Mouse (Mus musculus) limb, embryonic 13.5 days (tissue): Measurements from ENCODE around the gene Sacs. TPM values are rescaled to one million over a fixed set of nuclear protein-coding genes. Genes with fewer than 3 reads are reported as not detected.

Experiments
- ATAC-seq: fragments of 200-750 bp; cut with Nextera tagmentation; 2 replicates; pipeline ENCODE4 v1.8.0; 2017; ENCODE audit warnings: low read depth, moderate number of reproducible peaks, moderate TSS enrichment; ENCODE audit not compliant: low FRiP score
- H3K27ac ChIP-seq: fragments of 300-500 bp; sonication (generic); 2 replicates; pipeline ENCODE4 v1.5.1; 2015; ENCODE audit warnings: inconsistent platforms, mild to moderate bottlenecking, moderate library complexity
- H3K27me3 ChIP-seq: fragments of 300-500 bp; sonication (generic); 2 replicates; pipeline ENCODE4 v1.6.1; 2015; ENCODE audit warnings: mild to moderate bottlenecking, inconsistent platforms
- H3K36me3 ChIP-seq: fragments of 300-500 bp; sonication (generic); 2 replicates; pipeline ENCODE4 v1.6.1; 2015; ENCODE audit warnings: inconsistent platforms, mild to moderate bottlenecking, moderate library complexity
- H3K4me1 ChIP-seq: fragments of 300-500 bp; sonication (generic); 2 replicates; pipeline ENCODE4 v1.6.1; 2015; ENCODE audit warnings: inconsistent platforms
- H3K4me2 ChIP-seq: fragments of 300-500 bp; sonication (generic); replicated peaks from 2 replicates; pipeline ENCODE4 v1.6.1; 2015; ENCODE audit warnings: inconsistent platforms, mild to moderate bottlenecking, moderate library complexity
- H3K4me3 ChIP-seq: fragments of 300-500 bp; sonication (generic); 2 replicates; pipeline ENCODE4 v1.5.1; 2015; ENCODE audit warnings: moderate library complexity, mild to moderate bottlenecking, inconsistent platforms
- H3K9ac ChIP-seq: fragments of 300-500 bp; sonication (generic); 2 replicates; pipeline ENCODE4 v1.6.1; 2015; ENCODE audit warnings: mild to moderate bottlenecking, inconsistent platforms
- H3K9me3 ChIP-seq: fragments of 300-500 bp; sonication (generic); 2 replicates; pipeline ENCODE4 v1.6.1; 2016; ENCODE audit warnings: inconsistent platforms
- WGBS: fragments of 180-500 bp; shearing (Covaris S2); methylation state at CpG from one replicate; pipeline ENCODE4 v1.1.7; 2015; 5-methylcytosine and 5-hydroxymethylcytosine counted together
- polyA plus RNA-seq: library from polyadenylated mRNA; unstranded; fragments of >200 nt; fragmentation: Nextera tagmentation; extraction: Ambion mirVana; gene quantifications from 2 replicates; pipeline ENCODE4 v1.2.1, GENCODE M21; 2015

Sacs gene
- polyA plus RNA-seq, 1 experiment from 2014 or later, result 3.3 TPM

- Histone ChIP-seq H3K4me1 (peaks cover 17% of the 10 kb centered on the region), H3K27me3 (peaks cover 9% of the 10 kb centered on the region; the same call in 1 of the 2 replicates), H3K9me3 (no peaks in the 10 kb centered on the region), H3K36me3 (no peaks in the 10 kb centered on the region), H3K27ac (no peak overlapping the region), H3K9ac (no peak overlapping the region), H3K4me3 (no peak overlapping the region), H3K4me2 (no peak overlapping the region)
- WGBS, result 85% methylated on average over 3 of the region's 3 CpGs
- ATAC-seq, result no peak
Measured at GRCm38 (mm10) chr14:61164461-61164860, 26.2 kb downstream of the Sacs start.

- peaks cover 16% of the 10 kb centered on the region for H3K4me1 ChIP-seq
- H3K4me2 ChIP-seq, result no peak overlapping the region
- no peak overlapping the region for H3K9ac ChIP-seq
- H3K27ac ChIP-seq, result no peak overlapping the region
- no peak overlapping the region for H3K4me3 ChIP-seq
- ATAC-seq, result no peak
- peaks cover 9% of the 10 kb centered on the region; the same call in 1 of the 2 replicates for H3K27me3 ChIP-seq
- H3K9me3 ChIP-seq, result no peaks in the 10 kb centered on the region
- 82% methylated on average over 9 of the region's 9 CpGs for WGBS
- H3K36me3 ChIP-seq, result no peaks in the 10 kb centered on the region
Measured at GRCm38 (mm10) chr14:61165929-61166328, 27.7 kb downstream of the Sacs start.

- no peak overlapping the region for H3K4me2 ChIP-seq
- peaks cover 9% of the 10 kb centered on the region; the same call in 1 of the 2 replicates for H3K27me3 ChIP-seq
- H3K36me3 ChIP-seq, result no peaks in the 10 kb centered on the region
- no peaks in the 10 kb centered on the region for H3K9me3 ChIP-seq
- H3K27ac ChIP-seq, result no peak overlapping the region
- no peak overlapping the region for H3K9ac ChIP-seq
- no peak overlapping the region for H3K4me3 ChIP-seq
- WGBS, result 91% methylated on average over 5 of the region's 5 CpGs
- peaks cover 10% of the 10 kb centered on the region for H3K4me1 ChIP-seq
- ATAC-seq, result no peak
Measured at GRCm38 (mm10) chr14:61171261-61171970, 33.2 kb downstream of the Sacs start.

- peak overlapping the region; percentile 83 for H3K4me3 ChIP-seq
- H3K27me3 ChIP-seq, result peaks cover 9% of the 10 kb centered on the region; the same call in 1 of the 2 replicates
- under 1% methylated on average over 51 of the region's 52 CpGs for WGBS
- peak overlapping the region; percentile 81 for H3K27ac ChIP-seq
- H3K36me3 ChIP-seq, result no peaks in the 10 kb centered on the region; the same call in 1 of the 2 replicates
- H3K9me3 ChIP-seq, result no peaks in the 10 kb centered on the region
- H3K4me2 ChIP-seq, result peak overlapping the region; percentile 83
- ATAC-seq, result peak; percentile 98
- peaks cover 10% of the 10 kb centered on the region for H3K4me1 ChIP-seq
- H3K9ac ChIP-seq, result peak overlapping the region; percentile 82
Measured at GRCm38 (mm10) chr14:61172548-61173158, 34.4 kb downstream of the Sacs start.

- H3K9me3 ChIP-seq, result no peaks in the 10 kb centered on the region
- H3K4me3 ChIP-seq, result peak overlapping the region; percentile 83
- H3K36me3 ChIP-seq, result no peaks in the 10 kb centered on the region; the same call in 1 of the 2 replicates
- ATAC-seq, result no peak
- under 1% methylated on average over 32 of the region's 37 CpGs for WGBS
- H3K9ac ChIP-seq, result peak overlapping the region; percentile 82
- peak overlapping the region; percentile 81 for H3K27ac ChIP-seq
- peaks cover 10% of the 10 kb centered on the region for H3K4me1 ChIP-seq
- H3K27me3 ChIP-seq, result peaks cover 4% of the 10 kb centered on the region; the same call in 1 of the 2 replicates
- H3K4me2 ChIP-seq, result peak overlapping the region; percentile 83
Measured at GRCm38 (mm10) chr14:61173229-61173628, 35.0 kb downstream of the Sacs start.

GRCm38 (mm10) chr14:61191904-61192303, 53.6 kb downstream of the Sacs start:
- 89% methylated on average over 7 of the region's 7 CpGs for WGBS
- peaks cover 51% of the 10 kb centered on the region for H3K36me3 ChIP-seq
- no peak overlapping the region for H3K27ac ChIP-seq
- H3K9me3 ChIP-seq, result no peaks in the 10 kb centered on the region
- no peak for ATAC-seq
- H3K4me1 ChIP-seq, result no peaks in the 10 kb centered on the region
- H3K4me3 ChIP-seq, result no peak overlapping the region
- H3K4me2 ChIP-seq, result no peak overlapping the region
- no peak overlapping the region for H3K9ac ChIP-seq
- no peaks in the 10 kb centered on the region for H3K27me3 ChIP-seq

- no peaks in the 10 kb centered on the region for H3K4me1 ChIP-seq
- H3K4me2 ChIP-seq, result no peak overlapping the region
- peaks cover 54% of the 10 kb centered on the region for H3K36me3 ChIP-seq
- no peak overlapping the region for H3K4me3 ChIP-seq
- H3K9me3 ChIP-seq, result no peaks in the 10 kb centered on the region
- no peak overlapping the region for H3K9ac ChIP-seq
- H3K27ac ChIP-seq, result no peak overlapping the region
- no peak for ATAC-seq
- H3K27me3 ChIP-seq, result no peaks in the 10 kb centered on the region
- 74% methylated on average over 10 of the region's 10 CpGs for WGBS
Measured at GRCm38 (mm10) chr14:61192326-61192725, 54.1 kb downstream of the Sacs start.

GRCm38 (mm10) chr14:61194416-61194815, 56.2 kb downstream of the Sacs start:
- no peak overlapping the region for H3K4me2 ChIP-seq
- no peaks in the 10 kb centered on the region for H3K4me1 ChIP-seq
- WGBS, result 92% methylated on average over 4 of the region's 4 CpGs
- no peak overlapping the region for H3K27ac ChIP-seq
- H3K27me3 ChIP-seq, result no peaks in the 10 kb centered on the region
- peaks cover 63% of the 10 kb centered on the region for H3K36me3 ChIP-seq
- H3K4me3 ChIP-seq, result no peak overlapping the region
- ATAC-seq, result no peak
- no peak overlapping the region for H3K9ac ChIP-seq
- peaks cover 4% of the 10 kb centered on the region; the same call in 1 of the 2 replicates for H3K9me3 ChIP-seq

GRCm38 (mm10) chr14:61210111-61210510, 71.9 kb downstream of the Sacs start:
- Histone ChIP-seq H3K36me3 (peaks cover 73% of the 10 kb centered on the region), H3K27ac (no peak overlapping the region), H3K9ac (no peak overlapping the region), H3K4me1 (no peaks in the 10 kb centered on the region), H3K27me3 (no peaks in the 10 kb centered on the region), H3K4me2 (no peak overlapping the region), H3K9me3 (peaks cover 4% of the 10 kb centered on the region; the same call in 1 of the 2 replicates), H3K4me3 (no peak overlapping the region)
- WGBS, result 85% methylated on average over 5 of the region's 5 CpGs
- ATAC-seq, result no peak

GRCm38 (mm10) chr14:61211754-61212153, 73.5 kb downstream of the Sacs start:
- H3K27me3 ChIP-seq, result no peaks in the 10 kb centered on the region
- no peak overlapping the region for H3K4me2 ChIP-seq
- H3K9me3 ChIP-seq, result peaks cover 4% of the 10 kb centered on the region; the same call in 1 of the 2 replicates
- H3K36me3 ChIP-seq, result peaks cover 57% of the 10 kb centered on the region
- no peak overlapping the region for H3K4me3 ChIP-seq
- H3K9ac ChIP-seq, result no peak overlapping the region
- no peak for ATAC-seq
- no peak overlapping the region for H3K27ac ChIP-seq
- 93% methylated on average over 6 of the region's 6 CpGs for WGBS
- no peaks in the 10 kb centered on the region for H3K4me1 ChIP-seq

- H3K4me1 ChIP-seq, result peaks cover 5% of the 10 kb centered on the region
- H3K27ac ChIP-seq, result 0 out of 2 replicates have a peak overlapping the region, but pooled peaks have one; percentile 11
- no peak overlapping the region for H3K4me2 ChIP-seq
- H3K27me3 ChIP-seq, result no peaks in the 10 kb centered on the region
- H3K36me3 ChIP-seq, result no peaks in the 10 kb centered on the region
- WGBS, result 36% methylated on average over 5 of the region's 5 CpGs
- peaks cover 5% of the 10 kb centered on the region; the same call in 1 of the 2 replicates for H3K9me3 ChIP-seq
- H3K9ac ChIP-seq, result no peak overlapping the region
- H3K4me3 ChIP-seq, result no peak overlapping the region
- ATAC-seq, result no peak
Measured at GRCm38 (mm10) chr14:61221166-61221565, 82.9 kb downstream of the Sacs start.

GRCm38 (mm10) chr14:61222506-61222905, 84.2 kb downstream of the Sacs start:
- Histone ChIP-seq H3K4me3 (no peak overlapping the region), H3K4me2 (no peak overlapping the region), H3K27ac (no peak overlapping the region), H3K9ac (no peak overlapping the region), H3K27me3 (no peaks in the 10 kb centered on the region), H3K36me3 (no peaks in the 10 kb centered on the region), H3K4me1 (peaks cover 5% of the 10 kb centered on the region), H3K9me3 (peaks cover 5% of the 10 kb centered on the region; the same call in 1 of the 2 replicates)
- WGBS, result 17% methylated on average over 6 of the region's 6 CpGs
- no peak for ATAC-seq
